Mouse (Mus musculus): Measurements from ENCODE around the gene Gm20662. TPM values are rescaled to one million over a fixed set of nuclear protein-coding genes. Genes with fewer than 3 reads are reported as not detected.

Gene Gm20662
- polyA plus RNA-seq, 1 experiment from 2014 or later: 0.48 TPM

GRCm38 (mm10) chr9:108053665-108054225 lies 57.6 kb downstream of the Gm20662 start:
- H3K36me3 ChIP-seq (ENCODE audit: control insufficient read depth, insufficient read depth): peaks cover 68% of the 10 kb centered on the region
- peaks cover 23% of the 10 kb centered on the region for H3K4me1 ChIP-seq (ENCODE audit: control insufficient read depth, low read depth, low read length)
- H3K4me3 ChIP-seq (ENCODE audit: low read depth, low read length): no peak overlapping the region
- WGBS (ENCODE audit: insufficient replicate concordance): 88% methylated on average over 15 of the region's 15 CpGs
- no peaks in the 10 kb centered on the region for H3K9me3 ChIP-seq (replicated peaks; ENCODE audit: control insufficient read depth, low read length)
- no peak for ATAC-seq (ENCODE audit: low read depth)
- no peak overlapping the region for H3K4me2 ChIP-seq (ENCODE audit: low read depth, low read length)
- no peak overlapping the region for H3K9ac ChIP-seq (ENCODE audit: low read depth, low read length)
- no peaks in the 10 kb centered on the region for H3K27me3 ChIP-seq (ENCODE audit: control insufficient read depth, insufficient read depth, low read depth, low read length)
- no peak overlapping the region; the same call in 1 of the 2 replicates for H3K27ac ChIP-seq (ENCODE audit: low read length)

- Histone ChIP-seq H3K9me3 (replicated peaks; ENCODE audit: control insufficient read depth, low read length) (no peaks in the 10 kb centered on the region), H3K36me3 (ENCODE audit: control insufficient read depth, insufficient read depth) (peaks cover 75% of the 10 kb centered on the region), H3K27me3 (ENCODE audit: control insufficient read depth, insufficient read depth, low read depth, low read length) (no peaks in the 10 kb centered on the region), H3K27ac (ENCODE audit: low read length) (no peak overlapping the region), H3K4me2 (ENCODE audit: low read depth, low read length) (no peak overlapping the region), H3K9ac (ENCODE audit: low read depth, low read length) (no peak overlapping the region), H3K4me1 (ENCODE audit: control insufficient read depth, low read depth, low read length) (peaks cover 22% of the 10 kb centered on the region), H3K4me3 (ENCODE audit: low read depth, low read length) (no peak overlapping the region)
- WGBS (ENCODE audit: insufficient replicate concordance): 92% methylated on average over 22 of the region's 22 CpGs
- no peak for ATAC-seq (ENCODE audit: low read depth)
Observed at GRCm38 (mm10) chr9:108054331-108055040, 58.3 kb downstream of the Gm20662 start.

GRCm38 (mm10) chr9:108055061-108055460 lies 58.9 kb downstream of the Gm20662 start:
- H3K4me2 ChIP-seq (ENCODE audit: low read depth, low read length): no peak overlapping the region
- H3K9ac ChIP-seq (ENCODE audit: low read depth, low read length): no peak overlapping the region
- peaks cover 16% of the 10 kb centered on the region for H3K4me1 ChIP-seq (ENCODE audit: control insufficient read depth, low read depth, low read length)
- no peaks in the 10 kb centered on the region for H3K27me3 ChIP-seq (ENCODE audit: control insufficient read depth, insufficient read depth, low read depth, low read length)
- no peak overlapping the region for H3K4me3 ChIP-seq (ENCODE audit: low read depth, low read length)
- H3K36me3 ChIP-seq (ENCODE audit: control insufficient read depth, insufficient read depth): peaks cover 81% of the 10 kb centered on the region
- 24% methylated on average over 1 of the region's 1 CpGs for WGBS (ENCODE audit: insufficient replicate concordance)
- H3K9me3 ChIP-seq (replicated peaks; ENCODE audit: control insufficient read depth, low read length): no peaks in the 10 kb centered on the region
- ATAC-seq (ENCODE audit: low read depth): no peak
- no peak overlapping the region for H3K27ac ChIP-seq (ENCODE audit: low read length)

DNA sequence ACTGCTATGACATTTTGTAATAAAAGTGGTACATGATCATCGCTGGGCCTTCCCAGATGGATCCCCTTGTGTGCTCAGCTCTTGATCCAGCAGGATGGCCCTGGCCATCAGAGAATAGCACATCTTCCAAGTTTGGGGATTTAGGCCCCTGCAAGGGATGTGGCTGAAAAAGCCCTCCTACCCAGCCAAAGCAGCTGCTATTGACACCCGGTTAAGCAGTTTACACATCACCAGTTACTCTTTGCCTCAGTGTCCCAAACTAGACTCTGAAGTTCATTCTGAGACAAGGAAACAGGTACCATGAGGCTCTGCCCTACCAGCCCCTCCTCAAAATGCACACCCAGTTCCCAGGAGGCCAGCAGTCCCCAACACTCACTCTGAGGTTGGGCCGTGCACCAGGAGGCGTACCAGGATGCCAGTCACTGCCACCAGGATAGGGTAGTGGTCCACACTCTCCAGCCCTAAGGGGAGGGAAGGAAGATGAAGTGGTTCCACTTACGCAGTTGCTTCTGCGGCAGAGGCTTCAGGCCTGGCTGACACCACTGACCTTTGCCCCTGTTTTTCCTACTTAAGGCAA lies 59.6 kb downstream of the Gm20662 start:
- H3K4me1 ChIP-seq (ENCODE audit: control insufficient read depth, low read depth, low read length): peaks cover 10% of the 10 kb centered on the region
- WGBS (ENCODE audit: insufficient replicate concordance): 92% methylated on average over 6 of the region's 6 CpGs
- no peak overlapping the region for H3K9ac ChIP-seq (ENCODE audit: low read depth, low read length)
- no peaks in the 10 kb centered on the region for H3K27me3 ChIP-seq (ENCODE audit: control insufficient read depth, insufficient read depth, low read depth, low read length)
- no peak overlapping the region for H3K4me2 ChIP-seq (ENCODE audit: low read depth, low read length)
- no peaks in the 10 kb centered on the region for H3K9me3 ChIP-seq (replicated peaks; ENCODE audit: control insufficient read depth, low read length)
- peaks cover 84% of the 10 kb centered on the region for H3K36me3 ChIP-seq (ENCODE audit: control insufficient read depth, insufficient read depth)
- no peak overlapping the region for H3K4me3 ChIP-seq (ENCODE audit: low read depth, low read length)
- no peak overlapping the region for H3K27ac ChIP-seq (ENCODE audit: low read length)
- no peak for ATAC-seq (ENCODE audit: low read depth)

DNA sequence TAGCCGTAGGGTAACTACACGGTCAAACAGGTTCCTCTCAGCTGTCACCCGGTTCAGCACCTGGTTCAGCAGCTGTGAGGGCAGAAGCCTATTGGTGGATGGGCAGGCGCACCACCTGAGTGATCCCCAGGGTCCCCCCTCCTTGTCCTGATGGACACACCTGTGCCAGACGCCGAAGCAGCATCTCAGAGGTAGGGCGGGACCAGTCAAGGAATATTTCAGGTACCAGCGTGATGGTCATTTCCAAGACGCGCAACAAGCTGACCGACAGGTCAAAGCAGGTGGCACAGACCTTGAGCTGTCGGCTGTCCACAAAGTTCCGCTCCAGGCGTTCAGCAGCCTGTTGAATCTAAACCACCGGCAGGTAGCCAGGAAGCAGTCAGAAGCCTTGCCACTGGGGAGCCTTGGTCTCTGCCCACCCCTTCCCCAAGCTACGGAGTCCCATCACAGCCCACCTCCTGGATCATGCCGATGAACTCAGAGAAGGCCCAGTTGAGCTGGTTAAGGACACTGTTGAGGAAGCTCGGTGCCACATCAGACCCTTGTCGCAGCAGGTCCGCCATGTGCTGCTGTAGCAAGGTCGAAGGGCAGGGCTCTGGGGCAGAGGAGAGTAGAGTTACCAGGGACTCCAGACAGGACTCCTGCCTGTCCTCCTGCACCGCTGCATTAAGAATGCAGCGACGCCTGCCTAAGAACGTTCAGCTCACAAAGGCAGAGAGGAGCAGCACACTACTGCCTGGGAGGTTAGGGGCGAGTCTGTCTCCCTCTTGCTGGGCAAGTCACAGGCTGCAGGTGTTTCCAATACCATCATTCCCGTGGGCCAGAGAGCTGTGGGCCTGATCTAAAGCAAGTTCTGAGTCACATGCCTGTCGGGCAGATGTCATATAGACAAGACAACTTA lies 60.5 kb downstream of the Gm20662 start:
- Histone ChIP-seq H3K9ac (ENCODE audit: low read depth, low read length) (no peak overlapping the region), H3K4me1 (ENCODE audit: control insufficient read depth, low read depth, low read length) (peaks cover 10% of the 10 kb centered on the region), H3K27ac (ENCODE audit: low read length) (no peak overlapping the region), H3K9me3 (replicated peaks; ENCODE audit: control insufficient read depth, low read length) (no peaks in the 10 kb centered on the region), H3K4me3 (ENCODE audit: low read depth, low read length) (no peak overlapping the region), H3K27me3 (ENCODE audit: control insufficient read depth, insufficient read depth, low read depth, low read length) (no peaks in the 10 kb centered on the region), H3K4me2 (ENCODE audit: low read depth, low read length) (no peak overlapping the region), H3K36me3 (ENCODE audit: control insufficient read depth, insufficient read depth) (peaks cover 86% of the 10 kb centered on the region)
- ATAC-seq (ENCODE audit: low read depth): no peak
- 85% methylated on average over 28 of the region's 28 CpGs for WGBS (ENCODE audit: insufficient replicate concordance)

GRCm38 (mm10) chr9:108057262-108057562 lies 61.1 kb downstream of the Gm20662 start:
- Histone ChIP-seq H3K27me3 (ENCODE audit: control insufficient read depth, insufficient read depth, low read depth, low read length) (no peaks in the 10 kb centered on the region), H3K9me3 (replicated peaks; ENCODE audit: control insufficient read depth, low read length) (no peaks in the 10 kb centered on the region), H3K9ac (ENCODE audit: low read depth, low read length) (no peak overlapping the region), H3K4me2 (ENCODE audit: low read depth, low read length) (no peak overlapping the region), H3K36me3 (ENCODE audit: control insufficient read depth, insufficient read depth) (peaks cover 88% of the 10 kb centered on the region), H3K4me3 (ENCODE audit: low read depth, low read length) (no peak overlapping the region), H3K27ac (ENCODE audit: low read length) (no peak overlapping the region), H3K4me1 (ENCODE audit: control insufficient read depth, low read depth, low read length) (peaks cover 10% of the 10 kb centered on the region)
- ATAC-seq (ENCODE audit: low read depth): no peak
- 83% methylated on average over 5 of the region's 5 CpGs for WGBS (ENCODE audit: insufficient replicate concordance)

DNA sequence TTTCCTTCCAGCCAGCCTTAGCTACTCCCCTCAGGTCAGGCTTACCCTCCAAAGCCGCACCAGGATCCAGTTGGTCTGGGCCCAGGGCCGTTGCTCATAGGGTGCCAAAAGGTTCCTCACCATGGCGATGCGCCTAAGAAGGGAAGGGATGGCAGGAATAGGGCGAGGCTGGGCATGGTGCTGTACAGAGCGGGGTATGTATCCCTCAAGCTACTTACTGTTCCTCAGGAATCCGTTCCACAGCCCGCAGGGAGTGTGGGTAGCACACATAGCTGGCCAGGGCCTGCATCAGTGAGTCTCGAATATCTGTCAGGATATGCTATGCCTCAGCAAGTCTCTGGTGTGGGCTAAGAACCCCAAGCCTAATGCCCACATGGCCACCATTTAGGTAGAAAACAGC lies 62.1 kb downstream of the Gm20662 start:
- Histone ChIP-seq H3K4me1 (ENCODE audit: control insufficient read depth, low read depth, low read length) (peaks cover 4% of the 10 kb centered on the region), H3K36me3 (ENCODE audit: control insufficient read depth, insufficient read depth) (peaks cover 99% of the 10 kb centered on the region), H3K4me2 (ENCODE audit: low read depth, low read length) (no peak overlapping the region), H3K9ac (ENCODE audit: low read depth, low read length) (no peak overlapping the region), H3K27ac (ENCODE audit: low read length) (no peak overlapping the region), H3K27me3 (ENCODE audit: control insufficient read depth, insufficient read depth, low read depth, low read length) (no peaks in the 10 kb centered on the region), H3K9me3 (replicated peaks; ENCODE audit: control insufficient read depth, low read length) (no peaks in the 10 kb centered on the region), H3K4me3 (ENCODE audit: low read depth, low read length) (no peak overlapping the region)
- 93% methylated on average over 9 of the region's 9 CpGs for WGBS (ENCODE audit: insufficient replicate concordance)
- ATAC-seq (ENCODE audit: low read depth): no peak

- Histone ChIP-seq H3K4me1 (ENCODE audit: control insufficient read depth, low read depth, low read length) (no peaks in the 10 kb centered on the region; the same call in 1 of the 2 replicates), H3K4me2 (ENCODE audit: low read depth, low read length) (no peak overlapping the region), H3K9ac (ENCODE audit: low read depth, low read length) (no peak overlapping the region), H3K4me3 (ENCODE audit: low read depth, low read length) (no peak overlapping the region), H3K27me3 (ENCODE audit: control insufficient read depth, insufficient read depth, low read depth, low read length) (no peaks in the 10 kb centered on the region), H3K27ac (ENCODE audit: low read length) (no peak overlapping the region), H3K9me3 (replicated peaks; ENCODE audit: control insufficient read depth, low read length) (no peaks in the 10 kb centered on the region), H3K36me3 (ENCODE audit: control insufficient read depth, insufficient read depth) (peaks cover 100% of the 10 kb centered on the region)
- no peak for ATAC-seq (ENCODE audit: low read depth)
- 78% methylated on average over 3 of the region's 3 CpGs for WGBS (ENCODE audit: insufficient replicate concordance)
Observed at GRCm38 (mm10) chr9:108062142-108062541, 66.0 kb downstream of the Gm20662 start.
